Mouse (Mus musculus): ENCODE data around the gene Rundc3b.

Rundc3b gene

DNA sequence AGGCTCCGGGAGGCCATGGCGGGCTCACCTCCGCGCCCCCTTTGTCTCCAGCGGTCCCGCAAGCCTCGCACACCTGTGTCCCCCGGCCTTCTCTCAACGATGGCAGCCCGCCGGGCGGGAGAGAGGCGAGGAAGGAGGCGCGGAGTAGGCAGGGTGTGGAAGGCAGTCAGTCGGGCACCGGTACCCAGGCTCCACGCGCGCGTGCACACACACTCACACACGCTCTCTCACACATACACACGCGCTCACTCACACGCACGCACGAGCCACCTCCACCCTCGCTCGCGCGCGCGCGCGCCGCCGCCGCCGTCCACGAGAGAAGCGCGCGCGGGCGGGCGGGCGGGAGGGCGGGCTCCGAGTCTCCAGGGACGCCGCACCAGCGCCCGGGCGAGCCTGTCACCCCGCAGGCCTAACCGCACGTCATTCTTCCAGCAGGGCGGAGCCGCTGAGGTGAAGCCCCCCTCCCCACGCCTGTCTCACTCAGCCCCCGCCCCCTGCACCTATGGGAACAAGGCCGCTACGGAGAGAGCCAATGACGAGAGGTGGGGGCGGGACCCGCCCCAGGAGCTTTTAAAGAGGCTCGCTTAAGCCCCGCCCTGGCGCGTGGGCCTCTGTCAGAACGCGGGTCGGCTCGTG, at the start of gene Rundc3b:
Gene Rundc3b (minus strand): TSS at position 357 of the 636 bp plus-strand sequence.
- DNase-seq = peak; percentile 99

- no peak for DNase-seq
These were observed 46.9 kb upstream of the Rundc3b start for GRCm38 (mm10) chr5:8669606-8670005.

DNA sequence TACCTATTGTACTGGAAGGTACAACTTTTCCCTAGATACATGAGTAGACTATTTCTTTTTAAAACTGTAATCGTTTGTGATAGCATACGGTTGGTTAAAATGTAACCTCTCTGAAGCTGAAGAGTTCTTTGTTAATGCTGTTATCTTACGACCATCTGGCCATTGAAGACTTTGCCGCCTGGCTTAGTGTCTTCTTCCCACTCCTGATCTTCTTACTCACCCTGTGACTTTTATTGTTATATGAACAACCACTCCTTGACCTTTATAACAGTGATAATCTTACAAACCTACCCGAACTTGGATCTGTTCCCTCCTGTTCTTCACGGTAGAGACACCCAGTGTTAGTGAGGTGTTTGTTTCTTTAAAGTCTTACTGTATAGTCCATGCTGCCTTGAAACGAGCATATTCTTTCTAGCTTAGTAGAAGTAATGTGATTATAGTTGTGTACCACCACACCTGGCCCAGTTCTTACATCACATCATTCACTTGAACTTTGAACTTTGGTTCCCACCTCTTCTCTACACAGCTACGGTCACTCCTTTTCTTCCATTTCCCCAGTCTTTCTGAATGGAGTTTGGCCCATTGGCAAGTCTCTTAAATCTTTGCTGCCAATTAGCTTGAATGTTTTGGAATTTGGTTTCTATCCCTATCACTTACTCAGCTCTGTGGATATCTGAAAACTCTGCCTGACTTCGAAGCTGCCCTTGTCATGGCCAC, 45.2 kb upstream of the Rundc3b start:
- no peak for DNase-seq

- no peak for DNase-seq
These were observed 41.9 kb upstream of the Rundc3b start for GRCm38 (mm10) chr5:8664678-8665077.

DNA sequence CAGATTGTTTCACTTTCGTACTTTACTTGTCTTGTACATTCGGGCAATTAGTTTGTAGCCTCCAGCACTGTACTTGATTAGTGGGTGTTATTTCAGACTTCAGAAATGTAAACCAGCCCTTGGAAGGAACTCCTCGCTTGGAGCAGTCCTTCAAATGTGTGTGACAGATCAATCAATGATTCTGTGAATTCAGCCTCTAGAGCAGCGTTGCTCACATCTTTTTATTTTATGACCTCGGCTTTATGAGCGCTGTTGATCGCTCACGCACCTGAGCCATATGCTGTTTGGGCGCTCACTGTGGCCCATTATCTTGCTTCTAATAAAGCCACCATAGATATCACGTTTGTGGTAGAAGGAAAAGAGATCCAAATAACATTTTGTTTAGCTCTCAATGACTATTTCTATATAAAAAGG, 38.0 kb upstream of the Rundc3b start:
- DNase-seq = no peak

DNA sequence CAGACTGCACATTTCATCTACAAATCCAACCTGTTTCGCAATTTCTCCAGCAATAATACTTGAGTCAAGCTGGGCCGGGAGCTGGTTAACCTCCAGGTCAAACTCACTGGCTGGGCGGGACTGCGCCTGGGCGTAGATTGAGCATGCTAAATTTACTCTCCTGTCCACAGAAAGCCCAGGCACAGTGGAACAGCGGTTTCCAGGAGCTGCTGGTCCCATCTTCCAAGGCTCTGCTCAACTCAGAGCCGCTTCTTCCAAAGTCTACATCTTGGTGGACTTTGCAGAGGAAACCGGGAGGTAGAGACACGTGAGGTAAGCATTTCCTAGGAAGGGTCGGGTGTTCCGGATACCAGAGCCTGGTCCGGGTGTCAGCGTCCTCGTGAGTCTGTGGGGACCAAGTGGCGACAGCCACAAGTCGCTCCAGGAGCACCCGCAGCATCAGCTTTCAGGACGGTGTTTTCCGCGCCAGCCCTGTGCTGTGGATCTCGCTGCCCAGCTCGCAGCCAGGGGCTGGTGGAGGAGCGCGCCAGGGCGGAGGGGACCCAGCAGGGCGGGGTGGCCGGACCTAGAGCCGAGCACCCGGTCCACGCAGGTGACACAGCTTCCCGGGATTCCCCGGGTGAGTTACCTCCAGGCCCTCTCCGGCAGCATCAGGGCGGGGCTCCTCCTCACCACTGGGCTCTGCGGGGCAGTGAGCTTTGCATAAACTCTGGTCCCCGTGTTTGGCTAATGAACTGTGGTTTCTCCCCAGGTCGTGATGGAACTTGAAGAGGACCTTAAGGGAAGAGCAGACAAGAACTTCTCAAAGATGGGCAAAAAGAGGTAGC, 37.4 kb upstream of the Rundc3b start, which contains the start of gene Abcb1a:
Gene Abcb1a (plus strand): TSS at position 167 of the 827 bp plus-strand sequence.
- peak; percentile 91 for DNase-seq

DNA sequence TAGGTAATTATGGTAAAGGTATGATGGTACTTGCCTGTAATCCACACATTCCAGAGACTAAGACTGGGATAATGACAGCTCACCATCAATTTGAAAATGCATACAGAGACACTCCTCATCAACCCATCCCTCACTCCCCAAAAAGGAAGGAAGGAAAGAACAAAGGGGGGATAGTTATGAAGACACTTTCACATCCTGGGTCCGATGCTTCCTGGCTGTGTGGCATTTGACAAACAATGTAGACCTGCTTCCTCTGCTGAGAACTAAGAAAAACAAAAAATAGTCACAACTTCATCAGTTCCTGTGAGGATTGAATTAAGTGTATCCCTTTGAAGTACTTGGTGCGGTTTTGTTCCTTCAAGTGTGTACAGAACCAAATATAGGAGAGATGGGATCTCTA, 29.3 kb upstream of the Rundc3b start:
- no peak for DNase-seq

- no peak for DNase-seq
These were observed 26.0 kb upstream of the Rundc3b start for GRCm38 (mm10) chr5:8648774-8649173.

DNA sequence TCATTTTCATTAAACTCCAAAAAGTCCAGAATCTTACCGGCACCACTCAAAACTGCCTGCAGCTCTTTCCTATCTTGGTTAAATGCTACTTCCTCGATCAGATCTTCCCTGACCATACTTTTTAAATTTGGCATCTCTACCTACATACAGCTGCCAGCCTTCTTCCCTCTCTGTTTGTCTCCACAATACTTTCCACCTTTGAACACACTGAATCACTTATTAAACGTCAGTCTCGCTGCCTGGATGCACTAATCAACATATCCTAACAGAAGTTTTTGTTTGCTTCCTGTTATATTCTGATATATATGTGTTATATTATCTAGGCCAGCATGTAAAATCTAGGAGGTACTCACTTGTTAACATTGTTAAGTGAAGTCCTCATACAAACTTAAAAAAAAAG, 25.5 kb upstream of the Rundc3b start:
- DNase-seq = no peak

DNA sequence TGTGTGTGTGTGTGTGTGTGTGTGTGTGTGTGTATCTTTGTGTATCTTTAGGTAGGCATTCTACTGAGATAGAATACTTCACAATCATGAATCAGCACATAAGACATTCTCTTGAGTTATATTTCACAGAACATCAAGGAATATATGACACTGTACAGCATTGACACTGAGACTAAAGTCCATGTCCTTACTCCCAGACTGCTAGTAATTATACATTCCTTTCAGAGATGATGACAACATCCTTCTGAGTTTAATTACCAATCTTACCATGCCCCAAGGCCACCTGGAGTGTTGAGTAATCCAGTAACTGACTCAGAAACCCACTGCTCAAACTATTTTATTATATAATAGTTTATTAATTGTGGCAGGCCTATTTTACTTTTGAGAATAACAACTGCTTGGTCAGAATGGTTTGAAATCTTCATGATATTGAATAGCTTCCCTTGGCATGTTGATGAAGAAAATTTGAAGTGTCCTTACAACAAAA, 11.8 kb upstream of the Rundc3b start:
- DNase-seq = no peak

DNA sequence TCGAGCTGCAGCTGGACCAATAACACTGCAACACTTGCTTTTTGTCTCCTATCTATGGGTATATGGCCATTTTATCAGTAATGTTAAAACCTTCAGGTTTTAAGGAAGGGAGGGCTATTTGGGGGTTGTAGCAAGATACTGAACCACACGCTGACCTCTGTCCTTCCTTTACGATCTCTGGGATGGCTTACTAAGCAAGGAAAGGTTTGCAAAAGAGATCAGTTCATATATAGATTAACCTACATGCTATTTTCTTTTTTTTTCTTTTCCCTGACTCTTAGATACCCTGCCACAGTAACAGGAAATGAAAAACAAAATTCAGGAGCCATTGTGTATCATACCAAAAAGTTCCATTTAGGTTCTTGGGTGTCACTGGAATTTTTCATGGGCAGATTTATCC, 10.1 kb upstream of the Rundc3b start:
- no peak for DNase-seq

DNA sequence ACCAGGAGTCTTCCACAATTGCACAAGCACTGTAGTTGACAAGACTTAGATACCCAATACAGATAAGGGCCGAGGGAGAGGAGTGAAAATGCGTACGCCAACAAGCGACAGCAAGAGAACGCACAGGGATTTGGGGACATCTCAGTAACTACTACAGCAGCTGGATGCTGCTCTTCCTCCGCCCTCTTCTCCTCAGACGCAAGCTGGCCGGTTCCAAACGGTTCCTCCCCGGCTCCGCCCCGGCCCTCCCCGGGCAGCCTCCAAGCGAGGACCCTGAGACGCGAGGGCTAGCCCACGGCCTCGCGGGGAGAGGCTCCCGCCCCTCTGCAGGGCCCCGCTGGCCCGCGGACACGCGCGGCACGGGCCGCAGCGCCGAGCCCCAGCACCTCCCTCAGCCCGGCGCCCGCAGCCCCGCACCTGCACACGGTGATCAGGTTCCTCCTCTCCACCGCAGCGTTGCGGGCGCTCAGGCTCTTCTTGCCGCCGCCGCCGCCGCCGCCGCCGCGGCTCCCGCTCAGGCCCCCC, 619 bp downstream of the Rundc3b start:
- DNase-seq = peak; percentile 93

DNA sequence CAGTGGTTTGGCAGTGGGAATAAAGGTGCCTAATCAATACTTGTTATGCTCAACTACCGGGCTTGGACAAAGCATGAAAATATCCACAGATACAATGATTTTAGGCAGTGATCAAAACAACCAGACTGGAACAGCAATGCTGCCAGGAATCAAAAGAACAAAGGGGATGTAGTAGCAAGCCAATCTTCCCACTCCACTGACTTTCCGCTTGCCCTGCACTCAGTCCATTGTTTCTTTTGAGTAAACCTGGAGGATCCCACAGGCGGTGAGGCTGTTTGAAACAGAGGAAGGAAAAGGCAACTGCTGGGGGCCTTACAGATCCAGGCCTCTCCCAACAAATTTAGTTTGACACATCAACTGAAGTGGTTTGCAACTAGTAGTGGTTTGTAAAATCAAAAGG, 51.6 kb downstream of the Rundc3b start:
- peak; percentile 96 for DNase-seq

DNA sequence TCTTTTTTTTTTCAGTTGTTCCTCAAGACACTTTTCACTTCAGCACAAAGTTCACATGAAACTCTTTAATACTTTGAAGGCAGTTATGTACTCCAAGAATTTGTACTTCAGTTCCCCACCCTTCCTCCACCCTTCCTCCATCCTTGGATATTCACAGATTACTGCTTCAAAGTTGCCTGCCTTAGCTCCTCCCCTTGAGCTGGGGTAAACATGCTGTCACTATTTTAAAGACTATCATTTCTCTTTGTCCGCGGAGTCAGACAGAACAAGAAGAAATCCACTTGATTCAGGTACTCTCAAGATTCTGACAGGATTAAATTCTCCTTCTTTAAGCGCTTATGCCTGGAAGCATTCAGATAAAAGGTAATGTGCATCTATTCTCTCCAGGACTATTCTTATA, 55.9 kb downstream of the Rundc3b start:
- peak; percentile 86 for DNase-seq

DNA sequence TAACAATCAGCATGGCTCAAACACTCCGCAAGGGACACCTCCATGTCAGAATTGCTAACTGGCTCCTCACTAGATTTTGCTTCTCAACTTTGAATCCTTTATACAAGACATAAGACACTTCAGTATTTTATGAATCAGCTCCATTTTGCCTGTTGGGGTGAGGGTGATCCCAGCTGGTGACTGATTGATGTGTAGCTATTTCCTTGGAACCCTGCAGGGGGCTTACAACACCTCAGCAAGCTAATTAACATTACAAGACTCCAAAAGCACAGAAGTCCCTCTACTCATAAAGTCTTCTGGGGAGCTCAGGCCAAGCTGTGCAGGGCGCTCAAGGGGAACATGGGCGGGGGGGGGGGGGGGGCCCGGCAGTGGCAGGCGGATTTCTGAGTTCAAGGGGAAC, 78.2 kb downstream of the Rundc3b start:
- peak; percentile 52 for DNase-seq

- peak; percentile 61 for DNase-seq
These were observed 80.0 kb downstream of the Rundc3b start for GRCm38 (mm10) chr5:8542631-8543207.

- DNase-seq = peak; percentile 28
These were observed 81.3 kb downstream of the Rundc3b start for GRCm38 (mm10) chr5:8541120-8542117.

DNA sequence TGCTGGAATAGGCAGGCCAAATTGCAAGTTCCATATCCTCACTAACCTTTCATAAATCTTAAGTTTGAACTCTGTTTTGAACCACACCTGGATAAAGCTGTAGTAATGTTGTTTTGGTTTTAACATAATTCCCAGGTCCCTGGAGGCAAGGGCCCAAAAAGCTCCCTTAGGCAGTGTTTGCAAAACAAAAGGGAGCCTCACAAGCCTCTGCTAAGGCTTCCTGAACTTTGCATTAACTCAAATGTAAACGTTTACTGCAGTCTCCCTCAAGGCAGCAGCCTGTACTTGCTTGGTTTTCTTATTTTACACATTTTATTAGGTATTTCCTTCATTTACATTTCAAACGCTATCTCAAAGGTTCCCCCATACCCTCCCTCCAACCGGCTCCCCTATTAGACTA, 103.7 kb downstream of the Rundc3b start:
- no peak for DNase-seq

DNA sequence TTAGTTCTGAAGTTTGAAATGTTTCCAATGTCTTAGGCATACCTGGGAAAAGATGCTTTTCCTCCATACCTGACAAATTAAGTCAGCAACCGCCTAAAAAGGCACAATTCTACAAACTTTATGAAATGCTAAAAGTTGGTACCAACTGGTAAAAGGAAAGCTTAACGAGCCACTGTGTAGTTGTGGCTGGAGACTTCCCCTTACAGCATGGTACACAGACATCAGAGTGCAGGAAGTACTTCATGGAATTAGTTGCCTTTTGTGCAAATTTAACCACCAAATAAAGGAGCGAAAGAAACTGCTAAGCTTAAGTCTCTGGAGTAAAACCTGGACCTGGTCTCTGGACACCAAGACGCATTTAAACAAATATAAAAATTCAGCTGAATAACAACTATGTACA, 131.0 kb downstream of the Rundc3b start:
- DNase-seq = peak; percentile 64

DNA sequence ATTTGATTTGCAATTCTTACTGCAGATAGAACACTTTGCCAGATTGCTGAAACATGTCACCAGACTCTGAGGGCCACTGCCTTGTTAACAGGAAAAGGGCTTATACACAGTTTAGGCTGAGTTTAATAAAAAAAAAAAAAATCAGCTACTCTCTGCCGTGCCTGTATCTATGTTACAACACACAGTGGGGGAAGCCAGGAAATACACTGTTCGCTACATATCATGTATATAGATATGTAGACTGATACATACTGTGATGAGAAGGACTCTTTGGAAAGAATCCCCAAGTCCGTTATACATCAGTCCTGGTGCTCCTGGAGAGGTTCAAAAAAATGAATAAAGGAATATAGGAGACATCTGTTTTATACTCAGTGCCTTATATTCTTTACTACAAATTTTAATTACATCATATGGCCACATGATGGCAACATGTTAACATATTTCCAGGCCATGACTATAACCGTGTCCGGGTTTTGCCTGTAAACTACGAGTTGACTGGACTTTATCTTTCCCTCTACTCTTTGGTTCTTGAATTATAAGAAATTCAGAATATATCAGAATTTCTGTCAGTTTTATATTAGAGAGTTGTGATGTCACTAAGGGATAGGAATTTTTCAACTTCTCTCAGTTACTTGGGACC, 133.2 kb downstream of the Rundc3b start:
- DNase-seq = no peak

- no peak for DNase-seq
These were observed 134.0 kb downstream of the Rundc3b start for GRCm38 (mm10) chr5:8488701-8489297.
